Mouse (Mus musculus) skeletal muscle tissue, adult 2 months (tissue): ENCODE measurements around the gene Sh3d19.
"Not testable (repeated sequence)": the region's sequence is repeated elsewhere in the genome, so short reads cannot be mapped to it uniquely, and the experiment has no call there.

Experiments used
- DNase-seq: peaks from one replicate; pipeline ENCODE4 v3.0.0-alpha.2; 2012; ENCODE audit warnings: low read depth, low spot score

Sh3d19 gene

DNA sequence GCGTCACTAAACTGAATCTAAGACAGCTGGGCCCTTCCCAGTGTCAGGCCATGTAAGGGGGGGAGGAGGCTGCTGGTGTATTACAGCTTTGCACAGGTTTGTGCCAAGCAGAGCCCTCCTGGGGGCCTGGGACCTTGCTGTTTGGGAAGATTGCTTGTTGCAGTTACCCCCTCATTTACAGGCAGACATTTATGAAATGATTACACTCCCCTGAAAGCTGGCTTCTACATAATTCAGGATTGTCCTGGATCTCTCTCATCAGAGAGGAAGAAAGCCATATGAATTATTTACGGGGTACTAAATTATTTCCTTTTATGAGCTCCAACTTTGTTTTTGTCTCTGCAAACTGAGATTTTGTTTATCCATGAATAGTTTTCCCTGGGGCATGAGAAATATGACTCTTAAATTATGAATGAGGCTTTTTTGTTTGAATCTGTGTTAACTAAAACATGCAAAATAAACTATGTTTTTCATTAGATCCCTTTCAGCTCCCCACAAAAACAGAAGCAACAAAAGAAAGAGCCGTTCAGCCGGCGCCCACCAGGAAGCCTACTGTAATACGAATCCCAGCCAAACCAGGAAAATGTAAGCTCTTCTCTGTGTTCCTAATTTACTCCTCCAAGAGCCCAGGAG is 122.4 kb downstream of the Sh3d19 start:
- no peak for DNase-seq

DNA sequence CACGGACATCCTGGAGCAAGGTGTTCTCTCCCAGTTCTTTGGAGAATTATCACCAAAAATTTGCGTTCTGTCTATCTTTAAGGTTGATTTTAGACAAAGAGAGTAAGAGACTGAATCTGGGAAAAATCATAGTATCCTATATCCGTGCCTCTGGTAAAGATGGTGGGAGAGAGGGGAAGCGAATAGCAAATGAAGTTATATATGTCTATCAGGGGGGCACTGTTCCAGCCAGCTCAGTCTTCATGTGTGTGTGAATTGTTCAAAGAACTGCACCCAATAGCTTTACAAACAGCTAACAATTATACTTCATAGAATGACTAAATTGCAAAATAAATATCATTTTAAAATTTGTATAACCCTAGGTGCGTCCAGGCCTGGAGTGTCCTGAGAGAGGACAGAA is 123.0 kb downstream of the Sh3d19 start:
- no peak for DNase-seq

DNA sequence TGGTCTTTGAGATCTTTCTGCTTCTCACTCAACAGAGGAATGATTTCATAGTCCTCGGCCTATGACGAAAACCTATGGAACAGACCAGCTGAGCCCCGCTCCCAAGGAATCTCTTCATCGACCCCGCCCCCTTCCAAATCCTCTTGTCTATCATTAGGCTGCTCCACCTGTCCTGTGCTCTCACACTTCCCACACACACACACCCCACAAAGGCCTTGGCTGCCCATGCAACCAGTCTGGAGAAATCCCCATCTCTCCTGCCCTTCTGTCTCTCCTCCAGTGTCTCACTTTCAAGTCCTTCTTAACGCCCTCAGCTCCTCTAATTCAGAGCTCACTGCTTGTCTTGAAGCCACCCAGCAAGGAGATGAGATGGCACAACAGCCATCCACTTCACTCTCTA is 131.0 kb downstream of the Sh3d19 start:
- no peak for DNase-seq

DNA sequence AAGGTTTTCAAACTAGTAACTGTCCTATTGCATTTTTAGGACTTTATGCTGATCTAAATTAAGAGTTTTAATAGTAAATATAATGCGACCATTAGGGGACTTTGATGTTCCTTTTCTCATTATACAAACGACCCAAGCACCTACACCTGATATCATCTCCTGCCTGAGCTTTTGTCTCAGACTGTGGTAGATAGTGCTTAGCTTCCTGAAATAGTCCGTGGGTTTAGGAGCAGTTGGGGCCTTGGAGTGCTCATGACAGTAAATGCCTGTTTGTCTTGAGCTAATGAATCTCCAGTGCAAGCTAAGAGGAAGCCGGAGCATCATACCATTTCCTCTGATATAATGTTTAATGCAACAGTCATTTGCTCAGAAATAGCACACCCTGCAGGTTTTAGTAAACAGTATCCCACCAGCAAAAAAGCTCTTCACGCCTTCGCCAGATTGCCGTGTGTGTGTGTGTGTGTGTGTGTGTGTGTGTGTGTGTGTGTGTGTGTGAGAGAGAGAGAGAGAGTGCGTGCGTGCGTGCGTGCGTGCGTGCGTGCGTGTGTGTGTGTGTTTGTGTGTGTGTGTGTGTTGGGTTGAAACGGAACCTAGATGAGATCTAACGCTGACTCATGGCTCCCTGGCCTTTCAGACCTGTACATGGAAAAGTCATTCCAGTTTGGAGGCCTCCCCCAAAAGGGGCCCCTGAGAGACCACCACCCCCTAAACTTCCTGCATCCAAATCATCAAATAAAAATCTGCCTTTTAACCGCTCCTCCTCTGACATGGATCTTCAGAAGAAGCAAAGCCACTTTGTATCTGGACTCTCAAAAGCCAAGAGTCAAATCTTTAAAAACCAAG is 132.8 kb downstream of the Sh3d19 start:
- DNase-seq: no peak

DNA sequence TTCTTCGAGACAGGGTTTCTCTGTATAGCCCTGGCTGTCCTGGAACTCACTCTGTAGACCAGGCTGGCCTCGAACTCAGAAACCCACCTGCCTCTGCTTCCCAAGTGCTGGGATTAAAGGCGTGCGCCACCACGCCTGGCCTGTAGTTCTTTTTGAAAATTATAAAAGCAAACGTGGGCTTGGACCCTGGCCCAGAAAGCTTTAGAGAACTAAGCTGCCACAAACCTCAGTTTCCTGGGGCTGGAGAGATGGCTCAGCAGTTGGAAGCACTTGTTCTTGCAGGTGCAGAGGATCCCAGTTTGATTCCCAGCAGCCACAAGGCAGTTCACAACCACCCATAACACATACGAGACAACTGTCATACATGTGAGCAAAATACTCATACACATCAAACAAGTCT is 133.5 kb downstream of the Sh3d19 start:
- DNase-seq: not testable (repeated sequence)

DNA sequence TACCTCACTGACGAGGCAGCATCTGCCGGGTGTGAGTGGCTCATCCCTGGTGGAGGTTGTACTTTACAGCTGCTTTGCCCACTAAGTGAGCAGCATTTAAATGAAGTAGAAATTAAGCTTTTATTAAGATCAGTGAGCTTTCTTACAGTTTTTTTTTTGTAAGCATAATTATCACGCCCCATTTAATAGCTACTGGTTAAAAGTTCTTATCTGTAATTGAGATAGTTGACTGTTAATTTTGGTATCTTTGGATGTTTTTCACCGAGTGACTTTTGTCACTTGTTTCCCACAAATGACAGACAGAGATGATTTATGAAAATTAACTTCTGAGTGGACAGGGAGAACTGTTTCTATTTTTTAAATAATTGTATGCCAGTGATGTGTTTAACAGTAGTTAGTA is 134.0 kb downstream of the Sh3d19 start:
- DNase-seq: no peak

DNA sequence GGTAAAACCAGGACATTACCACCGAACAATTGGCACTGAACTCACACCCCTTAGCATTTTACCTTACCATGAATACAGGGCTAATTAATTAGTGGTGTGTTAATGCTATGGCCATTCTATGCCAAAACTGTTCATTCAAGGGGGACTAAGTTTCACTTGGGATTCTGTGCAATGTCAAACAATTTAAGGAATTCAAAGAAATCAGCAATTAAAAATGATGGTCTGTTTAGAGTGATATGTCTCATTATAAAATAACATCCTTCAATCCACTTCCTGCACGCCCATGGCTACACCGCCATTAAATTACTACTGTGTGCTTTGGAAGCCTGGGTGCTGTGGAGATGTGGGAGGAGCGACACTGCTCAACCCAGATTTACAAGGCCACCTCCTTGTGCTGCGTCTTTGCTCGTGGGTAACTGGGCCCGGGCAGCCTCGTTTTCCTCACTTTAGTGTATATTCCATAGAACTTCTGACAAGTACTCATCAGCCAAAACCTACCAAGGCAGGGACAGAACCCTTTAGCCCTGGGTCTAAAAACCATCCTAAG is 135.2 kb downstream of the Sh3d19 start:
- no peak for DNase-seq

DNA sequence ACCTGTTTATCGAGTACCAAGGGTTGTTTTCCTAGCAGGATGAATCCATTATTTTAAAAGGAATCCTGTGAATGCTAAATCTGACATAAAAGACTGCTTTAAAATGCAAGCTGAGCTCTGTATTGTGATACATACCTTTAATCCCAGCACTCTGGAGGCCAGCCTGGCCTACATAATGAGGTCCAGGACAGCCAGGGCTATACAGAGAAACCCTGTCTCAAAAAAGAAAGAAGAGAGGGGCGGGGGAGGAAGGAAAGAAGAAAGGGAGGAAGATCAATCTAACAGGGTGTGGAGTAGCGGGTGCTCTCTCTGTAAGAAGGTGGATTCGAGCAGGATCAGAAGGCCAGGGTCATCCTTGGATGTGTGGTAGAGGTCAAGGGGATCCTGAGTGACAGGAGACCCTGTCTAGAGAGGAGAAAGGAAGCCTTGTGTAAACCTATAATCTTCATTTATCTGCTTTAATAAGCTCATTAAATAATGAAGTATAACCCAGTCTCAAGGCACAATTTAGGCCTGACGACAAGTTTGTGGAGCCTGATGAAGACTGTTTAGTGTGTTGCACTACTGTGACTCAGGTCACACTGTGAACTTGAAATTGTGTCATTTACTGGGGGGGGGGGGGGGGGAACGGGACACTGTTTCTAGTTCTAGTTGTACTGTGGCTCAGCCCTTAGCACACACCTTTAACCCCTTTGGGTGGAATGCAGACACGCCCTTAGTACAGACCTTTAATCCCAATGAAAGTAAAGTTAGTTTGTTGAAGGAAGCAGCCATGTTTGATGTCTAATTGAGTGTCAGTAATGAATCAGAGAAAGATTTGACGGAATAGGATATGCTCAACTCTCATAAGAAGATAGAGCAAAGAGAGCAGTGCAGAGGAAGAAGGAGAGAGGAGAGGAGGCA is 137.0 kb downstream of the Sh3d19 start:
- no peak for DNase-seq

DNA sequence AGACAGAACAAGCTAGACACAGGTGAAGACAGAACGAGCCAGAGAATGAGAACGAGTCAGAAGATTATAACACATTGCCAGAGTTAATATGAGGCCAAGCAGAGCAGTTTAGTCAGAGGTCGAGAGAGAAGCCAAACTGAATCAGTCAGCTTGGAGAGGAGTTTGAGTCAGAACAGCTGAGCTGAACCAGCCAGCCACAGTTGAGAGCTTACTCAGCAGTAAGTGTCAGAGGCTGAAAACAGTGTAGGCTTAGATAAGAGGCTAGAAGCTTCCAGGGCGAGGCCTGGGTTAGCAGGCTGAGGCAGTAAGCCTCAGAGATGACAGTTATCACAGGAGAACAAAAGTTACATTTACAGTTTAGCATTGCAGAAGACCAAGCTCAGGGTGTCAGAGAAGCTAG is 137.7 kb downstream of the Sh3d19 start:
- peak; percentile 7 for DNase-seq

DNA sequence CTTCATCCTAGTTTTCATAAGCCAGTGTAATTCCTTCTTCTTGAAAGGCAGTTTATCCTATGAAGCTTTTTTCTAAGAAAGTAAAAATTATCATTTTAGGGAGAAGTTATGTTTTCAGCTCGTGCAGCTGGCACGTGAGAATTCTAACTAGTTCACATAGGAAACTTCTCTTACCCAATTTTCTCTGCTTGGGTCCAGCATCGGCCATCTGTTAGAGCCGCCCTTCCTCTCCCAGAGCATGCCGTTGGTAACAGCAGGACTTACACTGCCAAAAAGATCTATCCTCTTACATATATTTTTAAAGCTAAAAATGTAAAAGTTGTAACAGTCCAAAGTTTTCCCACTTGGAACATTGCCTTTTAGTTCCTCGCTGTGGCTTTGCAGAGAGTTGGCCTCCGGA is 138.2 kb downstream of the Sh3d19 start:
- no peak for DNase-seq

DNA sequence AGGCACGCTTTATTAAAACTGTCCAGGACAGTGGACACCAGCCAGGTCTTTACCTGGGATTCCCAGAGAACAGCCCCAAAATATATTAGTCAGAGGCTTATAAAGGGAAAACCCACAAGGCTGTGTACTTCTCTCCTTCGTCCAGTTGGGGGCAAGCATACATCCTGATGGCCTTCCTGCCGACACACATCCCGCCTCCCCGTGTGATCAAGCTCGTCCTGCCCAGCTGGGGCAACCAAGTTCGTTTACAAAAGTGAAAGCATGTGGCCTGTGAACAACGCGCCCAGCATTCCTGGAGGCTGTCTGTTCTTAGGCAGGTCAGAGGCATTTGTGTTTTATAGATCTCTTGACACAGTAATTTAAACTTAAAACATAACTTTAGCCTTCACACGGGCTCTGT is 139.2 kb downstream of the Sh3d19 start:
- DNase-seq: peak; percentile 50

DNA sequence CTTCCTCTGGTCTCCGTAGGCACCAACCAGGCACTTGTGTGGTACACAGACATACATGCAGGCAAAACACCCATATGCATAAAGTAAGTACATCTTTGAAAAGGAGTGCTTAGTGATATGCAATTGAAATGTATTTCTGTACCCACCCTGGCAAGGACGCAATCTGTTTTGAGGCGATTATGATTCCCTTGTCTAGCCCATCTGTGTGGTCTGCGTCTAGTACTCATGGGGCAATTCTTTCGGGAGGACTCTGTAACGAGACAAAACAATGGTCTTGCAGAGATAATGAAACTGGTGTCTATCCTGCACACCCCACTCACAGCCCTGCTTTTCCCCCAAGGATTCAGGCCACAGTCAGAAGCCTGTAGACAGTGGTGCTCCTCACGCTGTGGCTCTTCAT is 141.9 kb downstream of the Sh3d19 start:
- DNase-seq: no peak

DNA sequence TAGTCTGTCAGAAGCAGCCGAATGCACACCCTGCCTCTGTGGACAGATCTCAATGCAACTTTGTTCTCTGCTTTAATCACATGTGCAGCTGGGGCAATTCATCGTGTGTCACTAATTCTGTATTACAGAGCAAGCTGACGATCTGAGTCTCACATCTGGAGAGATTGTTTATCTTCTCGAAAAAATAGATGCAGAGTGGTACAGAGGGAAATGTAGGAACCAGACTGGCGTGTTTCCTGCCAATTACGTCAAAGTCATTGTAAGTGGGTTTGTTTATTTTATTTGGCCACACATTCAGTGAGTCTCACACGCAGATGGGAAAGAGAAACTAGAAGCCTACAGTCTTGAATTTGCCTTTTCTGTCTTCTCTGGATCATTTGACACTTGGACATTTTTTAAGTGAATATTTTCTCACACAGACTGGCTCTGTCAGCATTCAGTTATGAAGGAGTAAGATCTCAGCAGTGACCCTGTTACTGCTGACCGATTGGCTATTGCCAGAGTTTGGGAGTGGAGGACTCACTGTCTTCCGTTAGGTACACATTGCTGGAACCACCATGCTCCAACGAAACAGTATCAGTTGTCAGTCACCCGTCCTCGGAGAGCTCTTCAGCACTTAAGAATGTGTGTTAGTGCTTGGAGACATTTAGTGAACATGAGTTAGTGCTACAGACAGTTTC is 143.9 kb downstream of the Sh3d19 start:
- DNase-seq: peak; percentile 18

DNA sequence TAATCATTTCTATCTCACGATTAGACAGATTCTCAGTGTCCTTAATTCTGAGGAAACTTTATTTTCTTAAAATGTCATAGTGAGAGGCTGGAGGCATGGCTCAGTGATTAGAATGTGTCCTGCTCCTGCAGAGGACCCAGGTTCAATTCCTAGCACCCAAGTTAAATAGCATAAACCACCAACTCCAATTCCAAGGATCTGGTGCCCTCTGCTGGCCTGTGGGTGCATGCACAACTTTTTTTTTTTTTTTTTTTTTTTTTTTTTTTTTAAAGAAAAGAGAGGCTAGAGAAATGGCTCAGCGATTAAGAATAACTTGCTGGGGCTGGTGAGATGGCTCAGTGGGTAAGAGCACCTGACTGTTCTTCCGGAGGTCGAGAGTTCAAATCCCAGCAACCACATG is 146.0 kb downstream of the Sh3d19 start:
- no peak for DNase-seq

DNA sequence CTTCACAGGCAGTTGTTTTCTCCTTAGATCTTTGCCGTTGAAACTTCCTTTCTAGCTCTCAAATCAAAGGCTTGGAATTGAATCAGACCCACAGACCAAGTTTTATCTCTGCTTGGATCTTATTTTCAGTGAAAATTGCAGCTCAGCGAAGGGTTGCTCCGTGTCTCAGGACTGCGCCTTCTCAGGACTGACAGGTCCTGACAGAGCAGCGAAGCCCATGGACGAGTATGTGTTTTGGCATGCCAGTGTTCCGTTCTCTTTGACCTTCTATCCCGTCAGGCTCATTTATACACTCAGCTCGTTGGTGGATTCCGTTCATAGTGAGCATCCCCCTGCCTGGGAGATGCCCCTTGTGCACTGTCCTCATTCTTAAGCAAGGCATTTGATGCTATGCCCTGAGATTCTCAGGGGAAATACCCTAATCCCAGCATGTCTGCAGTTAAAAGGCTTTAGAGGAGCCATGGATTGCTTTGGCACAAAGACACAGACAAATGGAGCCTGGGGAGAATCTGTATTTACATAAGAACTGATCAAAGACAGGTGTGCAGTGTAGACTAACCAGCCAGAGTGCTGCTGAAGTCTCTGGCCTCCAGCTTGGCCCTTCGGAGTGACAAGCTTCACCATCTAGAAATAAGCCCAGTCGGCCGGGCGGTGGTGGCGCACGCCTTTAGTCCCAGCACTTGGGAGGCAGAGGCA is 148.5 kb downstream of the Sh3d19 start:
- DNase-seq: no peak

DNA sequence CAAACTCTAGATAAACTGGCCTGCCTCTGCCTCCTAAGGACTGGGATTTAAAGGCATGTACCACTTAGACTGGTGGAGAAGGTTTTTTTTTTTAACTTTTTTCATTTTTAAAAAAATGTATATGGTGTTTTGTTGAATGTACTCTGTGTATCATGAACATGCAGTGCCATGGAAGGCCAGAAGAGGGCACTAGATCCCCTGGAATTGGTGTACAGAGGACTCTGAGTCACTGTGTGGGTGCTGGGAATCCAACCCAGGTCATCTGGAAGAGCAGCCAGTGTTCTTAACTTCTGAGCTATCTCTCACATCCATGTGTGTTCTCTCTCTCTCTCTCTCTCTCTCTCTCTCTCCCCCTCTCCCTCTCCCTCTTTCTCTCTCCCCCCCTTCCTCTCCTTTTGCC is 151.2 kb downstream of the Sh3d19 start:
- DNase-seq: no peak

DNA sequence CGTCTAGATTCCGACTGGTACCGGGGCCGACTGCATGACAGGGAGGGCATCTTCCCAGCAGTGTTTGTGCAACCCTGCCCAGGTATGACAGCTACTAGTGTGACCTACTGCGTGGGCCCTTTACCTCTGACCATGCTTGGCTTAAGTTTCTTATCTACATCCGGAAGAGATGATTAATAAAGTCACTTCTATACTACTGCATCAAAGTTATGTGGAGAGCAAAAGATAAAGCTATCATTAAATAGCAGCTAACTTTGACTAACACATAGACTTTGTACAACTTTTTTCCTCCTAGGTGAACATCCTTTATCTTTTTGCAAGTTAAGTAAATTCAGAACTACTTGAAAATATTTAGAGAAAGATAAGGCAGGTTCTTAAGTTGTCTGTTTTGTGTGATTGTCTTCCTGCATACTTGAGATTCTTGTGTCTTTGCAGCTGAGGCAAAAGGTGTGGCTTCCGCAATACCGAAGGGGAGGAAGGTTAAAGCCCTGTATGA is 152.4 kb downstream of the Sh3d19 start:
- no peak for DNase-seq

DNA sequence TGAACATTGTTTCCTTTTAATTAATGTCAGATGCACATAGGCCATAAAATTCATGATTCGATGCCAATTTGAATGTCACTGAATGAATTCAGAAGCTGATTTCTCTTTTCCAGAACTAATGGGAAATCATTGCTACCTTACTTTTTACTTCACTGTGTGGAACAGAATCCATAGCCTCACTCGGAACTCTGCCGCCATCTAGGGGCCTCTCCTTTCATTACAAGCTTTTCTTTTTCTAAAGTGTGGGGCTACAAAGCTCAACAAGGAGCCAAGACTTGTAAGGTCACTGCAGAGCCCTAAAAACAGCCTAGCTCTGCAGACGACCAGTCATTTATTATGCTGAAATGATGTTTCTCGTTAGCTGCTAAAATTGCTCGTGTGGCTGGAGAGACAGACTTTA is 158.8 kb downstream of the Sh3d19 start:
- peak; percentile 24 for DNase-seq

DNA sequence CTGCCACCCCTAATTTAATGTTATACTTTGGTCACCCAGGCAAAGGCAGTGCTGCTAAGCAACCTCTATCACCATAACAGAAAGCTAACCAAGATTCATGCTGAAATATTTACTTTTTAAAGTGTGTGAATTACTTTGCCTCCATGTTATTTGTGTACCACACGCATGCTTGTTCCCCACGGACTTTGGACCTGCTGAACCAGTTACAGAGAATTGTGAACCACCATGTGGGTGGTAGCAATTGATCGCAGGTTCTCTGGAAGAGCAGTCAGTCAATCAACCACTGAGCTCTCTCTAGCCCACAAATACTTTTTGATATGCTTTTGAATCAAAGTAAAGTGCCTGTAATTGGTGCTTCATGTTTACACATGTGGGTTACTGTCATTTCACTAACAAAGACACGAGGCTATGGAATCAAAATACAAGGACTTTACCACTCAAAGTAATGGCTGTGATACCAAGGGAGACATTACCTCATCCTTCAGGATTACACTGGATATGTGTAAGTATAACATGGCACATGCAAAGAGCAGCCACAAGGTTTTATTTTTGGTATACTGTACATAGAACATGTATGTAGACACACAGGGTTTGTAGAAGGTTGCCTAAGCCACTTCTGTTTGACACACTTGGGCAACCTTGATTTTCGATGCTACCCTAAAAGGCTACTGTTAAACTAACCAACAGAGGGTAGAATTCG is 164.2 kb downstream of the Sh3d19 start:
- DNase-seq: no peak
